Mouse (Mus musculus) kidney, postnatal 4 days (tissue): ENCODE results near the gene Trip11.
A peak's percentile ranks its signal among the peaks of the same experiment; 100 is the strongest.

Source experiments
- DNase-seq, 2 experiments: peaks; one replicate each; pipeline ENCODE4 v3.0.0; 2021; ENCODE audit warnings: mixed read lengths in 2 of 2

The Trip11 gene

GRCm38 (mm10) chr12:101818608-101819370 is 94.3 kb downstream of the Trip11 start, which contains the start of gene Fbln5:
Fbln5 (minus strand) TSS chr12:101819055.
- DNase-seq: peak; percentile 78 to 85

- DNase-seq: no peak
Measured at GRCm38 (mm10) chr12:101818246-101818607, 94.8 kb downstream of the Trip11 start.

GRCm38 (mm10) chr12:101816810-101817209 is 96.3 kb downstream of the Trip11 start:
- peak in 1 of 2 experiments; percentile 44 for DNase-seq

- DNase-seq: no peak
Measured at GRCm38 (mm10) chr12:101815796-101816195, 97.3 kb downstream of the Trip11 start.

GRCm38 (mm10) chr12:101814423-101814822 is 98.6 kb downstream of the Trip11 start:
- no peak for DNase-seq

GRCm38 (mm10) chr12:101811181-101811580 is 101.9 kb downstream of the Trip11 start:
- DNase-seq: no peak

- DNase-seq: no peak
Measured at GRCm38 (mm10) chr12:101810515-101810914, 102.6 kb downstream of the Trip11 start.

GRCm38 (mm10) chr12:101807400-101807799 is 105.7 kb downstream of the Trip11 start:
- DNase-seq: peak; percentile 45 to 61

GRCm38 (mm10) chr12:101802445-101802844 is 110.6 kb downstream of the Trip11 start:
- DNase-seq: no peak

GRCm38 (mm10) chr12:101801744-101802143 is 111.3 kb downstream of the Trip11 start:
- DNase-seq: peak; percentile 20 to 41

GRCm38 (mm10) chr12:101801051-101801450 is 112.0 kb downstream of the Trip11 start:
- no peak for DNase-seq

GRCm38 (mm10) chr12:101798189-101798922 is 114.7 kb downstream of the Trip11 start:
- DNase-seq: peak; percentile 49 to 61

GRCm38 (mm10) chr12:101794458-101794857 is 118.6 kb downstream of the Trip11 start:
- peak; percentile 55 to 69 for DNase-seq

GRCm38 (mm10) chr12:101793221-101793621 is 119.8 kb downstream of the Trip11 start:
- peak; percentile 73 to 82 for DNase-seq

GRCm38 (mm10) chr12:101792684-101793083 is 120.4 kb downstream of the Trip11 start:
- no peak for DNase-seq

- DNase-seq: no peak
Measured at GRCm38 (mm10) chr12:101789767-101790166, 123.3 kb downstream of the Trip11 start.

- no peak for DNase-seq
Measured at GRCm38 (mm10) chr12:101789250-101789649, 123.8 kb downstream of the Trip11 start.
